Mouse (Mus musculus): ENCODE results near the gene Mcl1. TPM values are rescaled to one million over a fixed set of nuclear protein-coding genes. Genes with fewer than 3 reads are reported as not detected.
A peak's percentile ranks its signal among the peaks of the same experiment; 100 is the strongest.
"Not testable (repeated sequence)": the region's sequence is repeated elsewhere in the genome, so short reads cannot be mapped to it uniquely, and the experiment has no call there.

The Mcl1 gene
- polyA plus RNA-seq (2014; fragmentation: Nextera tagmentation; extraction: Ambion mirVana) = 46.3 and 49.8 TPM in 2 replicates

GRCm38 (mm10) chr3:95658236-95658867, at the start of gene Mcl1:
TSS of gene Mcl1 (plus strand) at chr3:95658788.
- peak within 1 kb of the TSS; percentile 76 for H3K4me3 ChIP-seq (ENCODE audit: low read depth, low read length)
- peaks cover 9% of the 10 kb centered on the region; the same call in 1 of the 2 replicates for H3K36me3 ChIP-seq (ENCODE audit: control insufficient read depth, insufficient read depth, low read length)
- peaks cover 23% of the 10 kb centered on the region for H3K4me1 ChIP-seq (ENCODE audit: control insufficient read depth, insufficient read depth, low read length)
- WGBS (ENCODE audit: insufficient replicate concordance) = under 1% methylated on average over 40 of the region's 43 CpGs
- peak within 1 kb of the TSS; percentile 97 for H3K27ac ChIP-seq (ENCODE audit: low read depth, low read length)
- H3K27me3 ChIP-seq (ENCODE audit: control insufficient read depth, insufficient read depth, low read length) = no peaks in the 10 kb centered on the region
- ATAC-seq (replicated peaks; ENCODE audit: insufficient number of reproducible peaks, low FRiP score, low TSS enrichment) = peak; percentile 94
- H3K9ac ChIP-seq (ENCODE audit: low read depth, low read length) = peak within 1 kb of the TSS; percentile 99
- no peaks in the 10 kb centered on the region for H3K9me3 ChIP-seq (replicated peaks; ENCODE audit: control insufficient read depth, low read length)
- H3K4me2 ChIP-seq = peak within 1 kb of the TSS; percentile 95

- ATAC-seq (replicated peaks; ENCODE audit: insufficient number of reproducible peaks, low FRiP score, low TSS enrichment) = no peak
- Histone ChIP-seq H3K9ac (ENCODE audit: low read depth, low read length) (no peak overlapping the region), H3K9me3 (replicated peaks; ENCODE audit: control insufficient read depth, low read length) (no peaks in the 10 kb centered on the region), H3K36me3 (ENCODE audit: control insufficient read depth, insufficient read depth, low read length) (peaks cover 3% of the 10 kb centered on the region; the same call in 1 of the 2 replicates), H3K4me3 (ENCODE audit: low read depth, low read length) (no peak overlapping the region), H3K4me1 (ENCODE audit: control insufficient read depth, insufficient read depth, low read length) (no peaks in the 10 kb centered on the region), H3K27me3 (ENCODE audit: control insufficient read depth, insufficient read depth, low read length) (no peaks in the 10 kb centered on the region), H3K27ac (ENCODE audit: low read depth, low read length) (no peak overlapping the region), H3K4me2 (no peak overlapping the region)
- 73% methylated on average over 3 of the region's 3 CpGs for WGBS (ENCODE audit: insufficient replicate concordance)
Observed at GRCm38 (mm10) chr3:95609195-95609594, 49.4 kb upstream of the Mcl1 start.

GRCm38 (mm10) chr3:95613996-95614395, 44.6 kb upstream of the Mcl1 start:
- no peak overlapping the region for H3K4me3 ChIP-seq (ENCODE audit: low read depth, low read length)
- no peak for ATAC-seq (replicated peaks; ENCODE audit: insufficient number of reproducible peaks, low FRiP score, low TSS enrichment)
- H3K9ac ChIP-seq (ENCODE audit: low read depth, low read length) = no peak overlapping the region
- H3K4me2 ChIP-seq = no peak overlapping the region
- H3K27me3 ChIP-seq (ENCODE audit: control insufficient read depth, insufficient read depth, low read length) = no peaks in the 10 kb centered on the region
- H3K36me3 ChIP-seq (ENCODE audit: control insufficient read depth, insufficient read depth, low read length) = peaks cover 8% of the 10 kb centered on the region
- H3K4me1 ChIP-seq (ENCODE audit: control insufficient read depth, insufficient read depth, low read length) = no peaks in the 10 kb centered on the region
- no peak overlapping the region for H3K27ac ChIP-seq (ENCODE audit: low read depth, low read length)
- WGBS (ENCODE audit: insufficient replicate concordance) = 100% methylated on average over 1 of the region's 1 CpGs
- no peaks in the 10 kb centered on the region for H3K9me3 ChIP-seq (replicated peaks; ENCODE audit: control insufficient read depth, low read length)

- WGBS (ENCODE audit: insufficient replicate concordance) = 76% methylated on average over 1 of the region's 1 CpGs
- no peak overlapping the region for H3K9ac ChIP-seq (ENCODE audit: low read depth, low read length)
- no peak for ATAC-seq (replicated peaks; ENCODE audit: insufficient number of reproducible peaks, low FRiP score, low TSS enrichment)
- no peaks in the 10 kb centered on the region for H3K4me1 ChIP-seq (ENCODE audit: control insufficient read depth, insufficient read depth, low read length)
- no peak overlapping the region for H3K4me2 ChIP-seq
- no peaks in the 10 kb centered on the region for H3K27me3 ChIP-seq (ENCODE audit: control insufficient read depth, insufficient read depth, low read length)
- peaks cover 13% of the 10 kb centered on the region for H3K36me3 ChIP-seq (ENCODE audit: control insufficient read depth, insufficient read depth, low read length)
- no peaks in the 10 kb centered on the region for H3K9me3 ChIP-seq (replicated peaks; ENCODE audit: control insufficient read depth, low read length)
- no peak overlapping the region for H3K27ac ChIP-seq (ENCODE audit: low read depth, low read length)
- no peak overlapping the region for H3K4me3 ChIP-seq (ENCODE audit: low read depth, low read length)
Observed at GRCm38 (mm10) chr3:95618511-95618910, 40.1 kb upstream of the Mcl1 start.

GRCm38 (mm10) chr3:95621241-95621640, 37.3 kb upstream of the Mcl1 start:
- Histone ChIP-seq H3K9ac (ENCODE audit: low read depth, low read length) (no peak overlapping the region), H3K27ac (ENCODE audit: low read depth, low read length) (no peak overlapping the region), H3K4me1 (ENCODE audit: control insufficient read depth, insufficient read depth, low read length) (peaks cover 5% of the 10 kb centered on the region), H3K36me3 (ENCODE audit: control insufficient read depth, insufficient read depth, low read length) (peaks cover 9% of the 10 kb centered on the region), H3K4me3 (ENCODE audit: low read depth, low read length) (no peak overlapping the region), H3K27me3 (ENCODE audit: control insufficient read depth, insufficient read depth, low read length) (no peaks in the 10 kb centered on the region), H3K4me2 (no peak overlapping the region), H3K9me3 (replicated peaks; ENCODE audit: control insufficient read depth, low read length) (no peaks in the 10 kb centered on the region)
- no peak for ATAC-seq (replicated peaks; ENCODE audit: insufficient number of reproducible peaks, low FRiP score, low TSS enrichment)
- 70% methylated on average over 1 of the region's 1 CpGs for WGBS (ENCODE audit: insufficient replicate concordance)

- H3K9ac ChIP-seq (ENCODE audit: low read depth, low read length); ATAC-seq (replicated peaks; ENCODE audit: insufficient number of reproducible peaks, low FRiP score, low TSS enrichment); H3K4me1 ChIP-seq (ENCODE audit: control insufficient read depth, insufficient read depth, low read length); H3K4me3 ChIP-seq (ENCODE audit: low read depth, low read length); H3K27me3 ChIP-seq (ENCODE audit: control insufficient read depth, insufficient read depth, low read length); H3K4me2 ChIP-seq; H3K27ac ChIP-seq (ENCODE audit: low read depth, low read length); H3K9me3 ChIP-seq (replicated peaks; ENCODE audit: control insufficient read depth, low read length); H3K36me3 ChIP-seq (ENCODE audit: control insufficient read depth, insufficient read depth, low read length): not testable (repeated sequence)
- 90% methylated on average over 20 of the region's 20 CpGs for WGBS (ENCODE audit: insufficient replicate concordance)
Observed at GRCm38 (mm10) chr3:95622421-95622820, 36.2 kb upstream of the Mcl1 start.

GRCm38 (mm10) chr3:95623551-95623950, 35.0 kb upstream of the Mcl1 start:
- H3K36me3 ChIP-seq (ENCODE audit: control insufficient read depth, insufficient read depth, low read length) = peaks cover 21% of the 10 kb centered on the region
- H3K9ac ChIP-seq (ENCODE audit: low read depth, low read length) = no peak overlapping the region
- ATAC-seq (replicated peaks; ENCODE audit: insufficient number of reproducible peaks, low FRiP score, low TSS enrichment) = no peak
- no peaks in the 10 kb centered on the region for H3K27me3 ChIP-seq (ENCODE audit: control insufficient read depth, insufficient read depth, low read length)
- no peak overlapping the region for H3K27ac ChIP-seq (ENCODE audit: low read depth, low read length)
- no peak overlapping the region for H3K4me3 ChIP-seq (ENCODE audit: low read depth, low read length)
- no peaks in the 10 kb centered on the region for H3K9me3 ChIP-seq (replicated peaks; ENCODE audit: control insufficient read depth, low read length)
- peaks cover 7% of the 10 kb centered on the region for H3K4me1 ChIP-seq (ENCODE audit: control insufficient read depth, insufficient read depth, low read length)
- H3K4me2 ChIP-seq = no peak overlapping the region
- WGBS (ENCODE audit: insufficient replicate concordance) = 55% methylated on average over 2 of the region's 2 CpGs

- peak overlapping the region; percentile 79 for H3K4me3 ChIP-seq (ENCODE audit: low read depth, low read length)
- ATAC-seq (replicated peaks; ENCODE audit: insufficient number of reproducible peaks, low FRiP score, low TSS enrichment); H3K4me1 ChIP-seq (ENCODE audit: control insufficient read depth, insufficient read depth, low read length); H3K27me3 ChIP-seq (ENCODE audit: control insufficient read depth, insufficient read depth, low read length); H3K9me3 ChIP-seq (replicated peaks; ENCODE audit: control insufficient read depth, low read length): not testable (repeated sequence)
- peak overlapping the region; percentile 36; the same call in 1 of the 2 replicates for H3K9ac ChIP-seq (ENCODE audit: low read depth, low read length)
- peaks cover 25% of the 10 kb centered on the region for H3K36me3 ChIP-seq (ENCODE audit: control insufficient read depth, insufficient read depth, low read length)
- H3K4me2 ChIP-seq = peak overlapping the region; percentile 56
- 77% methylated on average over 5 of the region's 5 CpGs for WGBS (ENCODE audit: insufficient replicate concordance)
- H3K27ac ChIP-seq (ENCODE audit: low read depth, low read length) = peak overlapping the region; percentile 42; the same call in 1 of the 2 replicates
Observed at GRCm38 (mm10) chr3:95623991-95624515, 34.5 kb upstream of the Mcl1 start.

Measured in heart, embryonic 11.5 days (tissue).